22 mouse cellular contexts compared by ENCODE assay signal in genomic region chr9:26997062-26997461, GRCm38 (mm10). TPM values are rescaled to one million over a fixed set of nuclear protein-coding genes. Genes with fewer than 3 reads are reported as not detected.
DNase-seq lines count a peak whose midpoint lies in the region; ATAC-seq and TF ChIP-seq lines count a peak whose summit lies in the region.
"Had no signal": no experiment of that assay in that cellular context is flagged by ENCODE, and none has a peak within 500 bp of the region (broad histone marks: within the 10 kb centered on the region; RNA-seq: fewer than 3 reads in every experiment).

No protein-coding gene starts in this region.

- H3K9me3 ChIP-seq in heart, embryonic 12.5 days (replicated peaks) = no peaks in the 10 kb centered on the region
- H3K9me3 ChIP-seq in MEL (replicated peaks; ENCODE audit: insufficient read depth, low read length) = no peaks in the 10 kb centered on the region
- no peaks in the 10 kb centered on the region for H3K9me3 ChIP-seq in intestine, postnatal 0 days (ENCODE audit: control insufficient read depth)
- H3K9me3 ChIP-seq: embryonic facial prominence, embryonic 13.5 days; forebrain, embryonic 12.5 days; midbrain, embryonic 13.5 days had no signal

- no peak for TF ChIP-seq EP300 in MEL (IDR thresholded peaks at IDR 0.05; ENCODE audit: low read depth in 1 of 2, low read length in 2 of 2)

- peaks cover 15% of the 10 kb centered on the region for H3K79me2 ChIP-seq in MEL (ENCODE audit: control insufficient read depth, insufficient read depth, low read length, poor library complexity)

- peaks cover 4% of the 10 kb centered on the region for H3K36me3 ChIP-seq in heart, embryonic 12.5 days
- H3K36me3 ChIP-seq in MEL (ENCODE audit: control insufficient read depth in 1 of 2, insufficient read depth in 2 of 2, low read length in 2 of 2) = peaks cover 0 to 30% of the 10 kb centered on the region in 2 experiments; a peak in 2 of 4 replicates
- no peaks in the 10 kb centered on the region for H3K36me3 ChIP-seq in intestine, postnatal 0 days (ENCODE audit: control insufficient read depth, insufficient read depth)
- H3K36me3 ChIP-seq: midbrain, embryonic 13.5 days had no signal

- H3K4me3 ChIP-seq in heart, embryonic 12.5 days = no peak overlapping the region
- H3K4me3 ChIP-seq in MEL (ENCODE audit: control insufficient read depth in 1 of 2, insufficient read depth in 1 of 2, low read depth in 2 of 2, low read length in 2 of 2) = no peak overlapping the region
- no peak overlapping the region for H3K4me3 ChIP-seq in intestine, postnatal 0 days (ENCODE audit: low read depth, low read length)
- H3K4me3 ChIP-seq: embryonic facial prominence, embryonic 13.5 days; forebrain, embryonic 12.5 days; midbrain, embryonic 13.5 days had no signal

- TF ChIP-seq POLR2A in MEL (IDR thresholded peaks at IDR 0.05; ENCODE audit: control insufficient read depth in 1 of 2, insufficient read depth in 1 of 2, low read depth in 1 of 2, low read length in 2 of 2, poor library complexity in 1 of 2) = no peak

- H3K9ac ChIP-seq in heart, embryonic 12.5 days = no peak overlapping the region
- H3K9ac ChIP-seq in MEL (ENCODE audit: control insufficient read depth, low read depth, low read length, poor library complexity, severe bottlenecking) = no peak overlapping the region
- no peak overlapping the region for H3K9ac ChIP-seq in intestine, postnatal 0 days (ENCODE audit: low read depth, low read length)
- H3K9ac ChIP-seq: embryonic facial prominence, embryonic 13.5 days; forebrain, embryonic 12.5 days; liver, embryonic 14.5 days; midbrain, embryonic 13.5 days had no signal

- TF ChIP-seq RAD21 in MEL (IDR thresholded peaks at IDR 0.05; ENCODE audit: low read depth, low read length) = no peak

- H3K4me2 ChIP-seq in heart, embryonic 12.5 days = no peak overlapping the region
- no peak overlapping the region for H3K4me2 ChIP-seq in intestine, postnatal 0 days (replicated peaks; ENCODE audit: low read depth)
- H3K4me2 ChIP-seq: embryonic facial prominence, embryonic 13.5 days; forebrain, embryonic 12.5 days; heart, embryonic 11.5 days; midbrain, embryonic 13.5 days had no signal

- ATAC-seq in heart, embryonic 12.5 days (ENCODE audit: insufficient number of reproducible peaks, low FRiP score) = no peak
- no peak for ATAC-seq in intestine, postnatal 0 days
- ATAC-seq: activated CD4-positive, CD25-positive, alpha-beta regulatory T cell, adult 4 months; hindbrain, embryonic 16.5 days; midbrain, embryonic 13.5 days had no signal

- WGBS in heart, embryonic 12.5 days = 81% methylated on average over 3 of the region's 3 CpGs
- WGBS in large intestine, adult 2 months = 68% methylated on average over 3 of the region's 3 CpGs
- WGBS in intestine, postnatal 0 days = 76% methylated on average over 3 of the region's 3 CpGs

- peaks cover 17% of the 10 kb centered on the region for H3K4me1 ChIP-seq in heart, embryonic 12.5 days (replicated peaks)
- peaks cover 6 to 12% of the 10 kb centered on the region in 2 experiments for H3K4me1 ChIP-seq in MEL (ENCODE audit: control insufficient read depth in 1 of 2, insufficient read depth in 2 of 2, low read length in 2 of 2)
- no peaks in the 10 kb centered on the region for H3K4me1 ChIP-seq in intestine, postnatal 0 days (replicated peaks; ENCODE audit: control insufficient read depth, insufficient read depth, low read length)

- H3K27ac ChIP-seq in heart, embryonic 12.5 days (ENCODE audit: poor library complexity, severe bottlenecking) = no peak overlapping the region
- H3K27ac ChIP-seq in MEL (ENCODE audit: control insufficient read depth, low read depth, low read length) = no peak overlapping the region
- no peak overlapping the region for H3K27ac ChIP-seq in intestine, postnatal 0 days (ENCODE audit: low read depth, low read length)
- H3K27ac ChIP-seq: embryonic facial prominence, embryonic 13.5 days; forebrain, embryonic 12.5 days; liver, embryonic 14.5 days; macrophage; midbrain, embryonic 13.5 days had no signal

- no peaks in the 10 kb centered on the region for H3K27me3 ChIP-seq in heart, embryonic 12.5 days (replicated peaks)
- H3K27me3 ChIP-seq in MEL (ENCODE audit: control insufficient read depth in 1 of 2, insufficient read depth in 2 of 2, low read length in 2 of 2) = no peaks in the 10 kb centered on the region
- H3K27me3 ChIP-seq in intestine, postnatal 0 days (replicated peaks; ENCODE audit: control insufficient read depth, insufficient read depth, low read length) = no peaks in the 10 kb centered on the region
- H3K27me3 ChIP-seq: embryonic facial prominence, embryonic 13.5 days; forebrain, embryonic 12.5 days; midbrain, embryonic 13.5 days had no signal

- TF ChIP-seq CTCF in MEL (IDR thresholded peaks at IDR 0.05 in 2 of 3, conservative IDR thresholded peaks at IDR 0.05 in 1 of 3; ENCODE audit: control insufficient read depth in 1 of 3, insufficient read depth in 1 of 3, low read depth in 2 of 3, low read length in 3 of 3, poor library complexity in 1 of 3, severe bottlenecking in 1 of 3) = no peak
- no peak for TF ChIP-seq CTCF in intestine, postnatal 0 days (IDR thresholded peaks at IDR 0.05; ENCODE audit: low read depth)

- DNase-seq in heart, adult 8-10 months (ENCODE audit: low spot score) = peak; percentile 6
- DNase-seq in 3T3-L1 (ENCODE audit: low read depth, low spot score) (peak; percentile 14), MEL (ENCODE audit: low read depth, low spot score) (peak; percentile 87)
- peak; percentile 37 for DNase-seq in large intestine, adult 2 months (ENCODE audit: low read depth, low spot score)
- no peak for DNase-seq in right cerebral cortex, postnatal 36 days (ENCODE audit: low spot score in 2 of 2)
- no peak for DNase-seq in layer of hippocampus, postnatal 14 days (ENCODE audit: low spot score in 2 of 2)
- DNase-seq: adrenal gland, postnatal 25 days; gastrocnemius, postnatal 10 days; kidney, adult 18-20 months; kidney, postnatal 4 days; left cerebral cortex, postnatal 4 days; thymus, adult 18-20 months had no signal

TF ChIP-seq in MEL, 35 proteins besides CTCF, POLR2A, EP300 and RAD21:
- peak; percentile 54; the same call in 1 of the 2 replicates for TF ChIP-seq TBP (IDR thresholded peaks at IDR 0.05; ENCODE audit: low read depth, low read length)
- TF ChIP-seq POLR2AphosphoS2 (IDR thresholded peaks at IDR 0.05; ENCODE audit: low read length) = no peak
- no peak for TF ChIP-seq ELF1 (IDR thresholded peaks at IDR 0.05; ENCODE audit: low read depth, low read length)
- TF ChIP-seq HCFC1 (IDR thresholded peaks at IDR 0.05; ENCODE audit: low read depth, low read length) = 0 out of 2 replicates have a peak, but pooled peaks have one; percentile 11

RNA-seq across cellular contexts. Expression of gene Acad8, which starts 2.3 kb away (rescaled TPM):
- 10 to 100 TPM; 55.4 to 70.1 (median 62.1) TPM for total RNA-seq in heart, adult 8-10 months (2022)
- polyA plus RNA-seq in heart, embryonic 12.5 days (2016; fragmentation: Nextera tagmentation; extraction: Ambion mirVana) = 39.7 and 40.1 TPM in 2 replicates
- 16.7 and 17.6 TPM in 2 replicates for total RNA-seq in MEL (2012; rRNA removed)
- 10 to 100 TPM in 1 of 2 experiments, not detected in 1; 22.7 TPM for polyA plus RNA-seq in MEL (2012; ENCODE audit: insufficient read depth in 1 of 2, insufficient read length in 2 of 2, low read depth in 1 of 2, low replicate concordance in 2 of 2, missing spikeins in 1 of 2)
- polyA plus RNA-seq in large intestine, adult 2 months (2012; rRNA removed) = 15.7 and 22.2 TPM in 2 replicates
- 19.0 and 22.2 TPM in 2 replicates for polyA plus RNA-seq in intestine, postnatal 0 days (2015; fragmentation: Nextera tagmentation; extraction: Ambion mirVana)
- total RNA-seq in layer of hippocampus, postnatal 14 days (2021) = 10 to 100 TPM; 35.7 to 37.2 TPM

RNA-seq across cellular contexts. Expression of gene Thyn1, which starts 2.4 kb away (rescaled TPM):
- 10 to 100 TPM; 24.8 to 30.0 (median 25.8) TPM for total RNA-seq in heart, adult 8-10 months (2022)
- 105 and 106 TPM in 2 replicates for polyA plus RNA-seq in heart, embryonic 12.5 days (2016; fragmentation: Nextera tagmentation; extraction: Ambion mirVana)
- 105 and 115 TPM in 2 replicates for total RNA-seq in MEL (2012; rRNA removed)
- 100 to 1,000 TPM in 1 of 2 experiments, not detected in 1; 130 TPM for polyA plus RNA-seq in MEL (2012; ENCODE audit: insufficient read depth in 1 of 2, insufficient read length in 2 of 2, low read depth in 1 of 2, low replicate concordance in 2 of 2, missing spikeins in 1 of 2)
- 13.5 and 14.6 TPM in 2 replicates for polyA plus RNA-seq in large intestine, adult 2 months (2012; rRNA removed)
- polyA plus RNA-seq in intestine, postnatal 0 days (2015; fragmentation: Nextera tagmentation; extraction: Ambion mirVana) = 59.7 and 62.7 TPM in 2 replicates
- 10 to 100 TPM; 87.3 to 93.1 TPM for total RNA-seq in layer of hippocampus, postnatal 14 days (2021)

RNA-seq across cellular contexts. Expression of gene Vps26b, which starts 32.8 kb away (rescaled TPM):
- 10 to 100 TPM; 28.6 to 31.8 (median 30.4) TPM for total RNA-seq in heart, adult 8-10 months (2022)
- polyA plus RNA-seq in heart, embryonic 12.5 days (2016; fragmentation: Nextera tagmentation; extraction: Ambion mirVana) = 26.7 and 29.6 TPM in 2 replicates
- 36.1 and 37.3 TPM in 2 replicates for total RNA-seq in MEL (2012; rRNA removed)
- polyA plus RNA-seq in MEL (2012; ENCODE audit: insufficient read depth in 1 of 2, insufficient read length in 2 of 2, low read depth in 1 of 2, low replicate concordance in 2 of 2, missing spikeins in 1 of 2) = 10 to 100 TPM in 1 of 2 experiments, not detected in 1; 36.4 TPM
- polyA plus RNA-seq in large intestine, adult 2 months (2012; rRNA removed) = 15.1 and 24.5 TPM in 2 replicates
- polyA plus RNA-seq in intestine, postnatal 0 days (2015; fragmentation: Nextera tagmentation; extraction: Ambion mirVana) = 22.2 and 22.4 TPM in 2 replicates
- 100 to 1,000 TPM; 114 to 119 TPM for total RNA-seq in layer of hippocampus, postnatal 14 days (2021)

RNA-seq across cellular contexts. Expression of gene Ncapd3, which starts 32.9 kb away (rescaled TPM):
- 10 to 100 TPM in 3 of 4 experiments, 1 to 10 TPM in 1; 9.1 to 10.6 (median 10.3) TPM for total RNA-seq in heart, adult 8-10 months (2022)
- 23.2 and 26.1 TPM in 2 replicates for polyA plus RNA-seq in heart, embryonic 12.5 days (2016; fragmentation: Nextera tagmentation; extraction: Ambion mirVana)
- total RNA-seq in MEL (2012; rRNA removed) = 28.7 and 32.4 TPM in 2 replicates
- 10 to 100 TPM in 1 of 2 experiments, not detected in 1; 36.5 TPM for polyA plus RNA-seq in MEL (2012; ENCODE audit: insufficient read depth in 1 of 2, insufficient read length in 2 of 2, low read depth in 1 of 2, low replicate concordance in 2 of 2, missing spikeins in 1 of 2)
- 9.5 and 13.3 TPM in 2 replicates for polyA plus RNA-seq in large intestine, adult 2 months (2012; rRNA removed)
- 9.0 and 10.8 TPM in 2 replicates for polyA plus RNA-seq in intestine, postnatal 0 days (2015; fragmentation: Nextera tagmentation; extraction: Ambion mirVana)
- 10 to 100 TPM; 17.2 to 18.2 TPM for total RNA-seq in layer of hippocampus, postnatal 14 days (2021)

Comparison
In these comparisons a context has a peak if more than half of its experiments do, and no peak if none do; other contexts are left out.
1. DNase-seq: peak in heart, adult 8-10 months (single experiment), 3T3-L1 (single experiment), MEL (single experiment) and large intestine, adult 2 months (single experiment); none in right cerebral cortex, postnatal 36 days (0 of 2) and layer of hippocampus, postnatal 14 days (0 of 2).